Mouse (Mus musculus): ENCODE measurements around the gene Opn4. TPM values are rescaled to one million over a fixed set of nuclear protein-coding genes. Genes with fewer than 3 reads are reported as not detected.

Opn4 gene
- total RNA-seq (2021) = not detected
- long read RNA-seq, experiment 1 = 0 reads
- long read RNA-seq, experiment 2 = 0 reads

DNA sequence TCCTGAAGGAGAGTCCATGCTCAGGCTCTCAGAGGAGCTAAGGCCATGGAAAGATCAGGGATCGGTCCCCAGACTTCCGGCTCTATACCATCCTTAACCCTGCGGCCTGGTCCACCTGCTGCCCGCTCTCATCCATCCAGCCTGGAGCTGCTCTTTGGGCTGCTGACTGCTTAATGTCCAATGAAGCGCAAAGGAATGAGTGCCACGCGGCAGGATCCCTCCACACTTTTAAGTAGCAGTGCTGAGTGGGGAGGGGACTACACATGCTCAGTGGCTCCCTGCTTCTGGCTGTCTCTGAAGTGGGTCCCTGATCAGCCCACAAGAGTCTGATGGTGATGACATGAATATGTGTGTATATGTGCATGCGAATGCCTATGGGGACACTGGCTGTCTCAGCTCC is at the start of gene Opn4:
Gene Opn4, minus strand, starts transcription at position 202 of the 400 bp plus-strand sequence.
- DNase-seq (ENCODE audit: low spot score in 2 of 2) = no peak

GRCm38 (mm10) chr14:34647870-34648475 is 48.0 kb upstream of the Opn4 start:
- no peak for DNase-seq (ENCODE audit: low spot score in 2 of 2)

- no peak for DNase-seq (ENCODE audit: low spot score in 2 of 2)
These were observed 44.2 kb upstream of the Opn4 start for GRCm38 (mm10) chr14:34644140-34644539.

DNA sequence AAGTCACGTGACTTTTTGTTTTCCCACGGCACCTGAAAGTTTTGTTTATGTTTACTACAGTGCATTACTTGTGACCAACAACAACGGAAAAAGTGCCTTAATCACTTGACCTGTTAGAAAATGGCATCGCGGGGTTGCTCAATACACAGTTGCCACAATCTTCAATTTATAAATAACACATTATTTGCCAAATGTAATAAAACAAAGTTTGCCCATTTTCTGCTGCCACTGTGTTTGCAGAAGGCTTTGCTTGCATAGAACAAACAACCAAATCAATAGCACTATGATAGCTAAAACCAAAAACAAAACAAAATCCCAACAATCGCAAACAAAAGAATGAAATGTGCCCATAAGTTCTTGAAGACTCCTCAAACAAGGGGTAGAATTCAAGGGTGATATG is 35.8 kb upstream of the Opn4 start:
- DNase-seq (ENCODE audit: low spot score in 2 of 2) = no peak

DNA sequence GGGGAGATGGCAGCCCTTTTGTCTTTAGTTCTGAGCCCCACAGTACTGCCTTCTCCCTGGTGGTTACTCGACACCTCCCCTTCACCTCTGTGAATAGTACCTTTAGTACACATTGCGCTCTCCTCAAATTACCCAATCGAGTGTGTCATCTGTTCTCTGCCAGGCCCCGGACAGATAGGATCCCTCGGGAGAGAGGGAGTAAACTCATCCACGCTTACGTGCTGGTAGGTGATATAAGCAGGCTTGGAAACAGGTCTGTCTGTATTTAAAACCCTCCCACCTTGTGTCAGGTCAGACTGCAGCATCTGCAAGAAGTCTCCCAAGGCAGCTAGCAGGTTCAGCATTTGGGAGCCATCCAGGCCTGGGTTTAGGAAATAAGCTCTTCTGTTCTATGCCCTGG is 35.2 kb upstream of the Opn4 start:
- no peak for DNase-seq (ENCODE audit: low spot score in 2 of 2)

- DNase-seq (ENCODE audit: low spot score in 2 of 2) = no peak
These were observed 32.9 kb upstream of the Opn4 start for GRCm38 (mm10) chr14:34632722-34633448.

DNA sequence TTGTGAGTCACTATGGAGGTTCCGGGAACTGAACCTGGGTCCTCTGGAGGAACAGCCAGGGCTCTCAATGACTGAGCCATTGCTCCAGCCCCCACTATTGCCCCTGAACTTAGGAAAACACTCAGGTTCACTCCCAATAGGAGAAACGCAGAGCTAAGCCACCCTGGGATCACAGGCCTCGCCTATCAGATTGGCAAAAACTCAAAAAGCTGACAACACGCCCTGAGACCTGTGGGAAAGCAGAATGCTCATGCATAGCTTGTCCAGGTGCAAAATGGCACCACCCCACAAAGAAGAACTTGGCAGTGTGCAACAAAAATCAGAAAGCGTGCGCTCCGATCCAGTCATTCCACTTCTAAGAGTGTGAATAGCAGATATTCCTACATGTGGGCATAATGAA is 26.9 kb upstream of the Opn4 start:
- no peak for DNase-seq (ENCODE audit: low spot score in 2 of 2)

DNA sequence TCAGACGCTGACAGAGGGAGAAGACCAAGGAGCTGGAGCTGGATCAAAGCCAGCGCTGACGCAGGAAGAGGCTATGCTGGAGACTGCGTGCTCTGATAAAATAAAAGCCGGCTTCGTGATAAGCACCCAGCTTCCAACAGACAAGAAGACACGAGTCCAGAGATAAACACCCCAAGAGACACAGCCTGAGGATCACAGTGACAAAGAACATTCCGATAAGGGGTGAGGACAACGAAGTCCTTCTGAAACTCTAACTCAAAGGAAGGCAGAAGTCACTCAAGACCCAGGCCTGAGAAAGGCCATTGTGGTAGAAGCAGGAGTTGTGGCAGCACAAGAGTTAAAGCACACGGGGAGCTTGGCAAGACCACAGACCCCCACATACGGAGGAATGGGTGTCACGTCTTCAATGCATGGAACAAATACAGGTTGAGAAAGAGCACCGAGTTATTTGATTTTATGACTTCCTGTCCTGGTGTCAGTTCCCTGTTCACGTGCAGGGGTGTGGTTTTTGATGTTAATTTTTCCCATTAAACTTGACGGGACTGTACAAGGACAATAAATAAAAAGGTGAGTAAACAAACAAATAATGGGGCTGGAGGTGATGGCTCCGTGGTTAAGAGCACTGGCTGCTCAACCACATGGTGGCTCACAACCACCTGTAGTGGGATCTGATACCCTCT is 23.7 kb upstream of the Opn4 start:
- DNase-seq (ENCODE audit: low spot score in 2 of 2) = no peak

- DNase-seq (ENCODE audit: low spot score in 2 of 2) = no peak
These were observed 23.1 kb upstream of the Opn4 start for GRCm38 (mm10) chr14:34623074-34623473.

DNA sequence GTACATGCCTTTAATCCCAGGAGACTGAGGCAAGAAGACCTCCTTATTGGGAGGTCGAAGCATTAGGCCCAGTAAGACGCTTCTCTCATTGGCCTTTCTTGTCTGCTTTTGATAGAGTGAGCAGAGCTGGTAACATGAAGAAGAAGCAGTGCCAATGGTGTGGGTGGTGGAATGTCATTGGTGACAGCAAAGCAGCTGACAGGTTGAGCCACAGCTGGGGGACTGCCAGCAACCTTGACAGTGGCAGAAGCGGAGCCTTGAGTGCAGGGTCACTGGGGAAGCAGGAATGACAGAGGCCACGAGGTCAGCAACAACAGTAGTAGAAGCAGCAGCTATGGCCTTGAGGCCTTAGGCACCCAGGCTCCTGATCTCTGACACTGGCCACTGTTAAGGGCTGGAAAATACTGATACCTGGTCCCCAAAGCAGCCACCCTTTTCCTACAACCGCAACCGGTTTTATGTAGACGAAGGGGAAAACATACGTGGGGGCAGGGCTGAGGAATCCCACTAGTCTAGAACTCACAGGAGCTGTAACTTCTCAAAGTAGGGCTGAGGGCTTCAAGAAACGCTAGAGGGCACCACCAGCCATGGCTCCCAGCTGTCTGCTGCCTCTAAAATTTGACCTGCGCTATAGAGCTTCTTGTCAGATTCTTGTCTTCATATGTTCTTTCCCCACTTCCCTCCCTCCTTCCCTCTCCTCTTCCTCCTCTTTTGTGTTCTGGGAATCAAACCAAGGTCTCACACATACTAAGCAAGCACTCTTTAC is 20.9 kb upstream of the Opn4 start:
- peak; percentile 21 to 34 for DNase-seq (ENCODE audit: low spot score in 2 of 2)

DNA sequence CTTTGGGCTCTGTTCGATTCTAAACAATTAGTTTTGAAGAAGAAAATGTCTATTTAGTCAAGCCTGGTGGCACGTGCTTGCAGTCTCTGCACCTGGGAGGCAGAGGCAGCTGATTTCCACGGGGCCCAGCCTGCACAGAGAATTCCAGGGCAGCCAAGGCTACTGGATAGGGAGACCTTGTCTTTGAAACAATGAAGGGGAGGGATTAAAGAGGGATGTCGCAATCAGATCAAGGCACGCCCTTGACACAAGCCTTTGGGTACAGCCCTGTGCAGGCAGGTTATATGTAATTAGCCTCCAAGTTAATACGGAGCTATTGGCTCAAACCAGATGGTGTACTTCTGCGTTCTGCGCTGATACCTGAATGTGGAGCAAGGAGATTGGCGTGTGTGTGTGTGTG is 18.9 kb upstream of the Opn4 start:
- DNase-seq (ENCODE audit: low spot score in 2 of 2) = no peak

- peak; percentile 88 for DNase-seq (ENCODE audit: low spot score in 2 of 2)
These were observed 16.9 kb upstream of the Opn4 start for GRCm38 (mm10) chr14:34616821-34617220.

GRCm38 (mm10) chr14:34615625-34616024 is 15.7 kb upstream of the Opn4 start:
- DNase-seq (ENCODE audit: low spot score in 2 of 2) = no peak

DNA sequence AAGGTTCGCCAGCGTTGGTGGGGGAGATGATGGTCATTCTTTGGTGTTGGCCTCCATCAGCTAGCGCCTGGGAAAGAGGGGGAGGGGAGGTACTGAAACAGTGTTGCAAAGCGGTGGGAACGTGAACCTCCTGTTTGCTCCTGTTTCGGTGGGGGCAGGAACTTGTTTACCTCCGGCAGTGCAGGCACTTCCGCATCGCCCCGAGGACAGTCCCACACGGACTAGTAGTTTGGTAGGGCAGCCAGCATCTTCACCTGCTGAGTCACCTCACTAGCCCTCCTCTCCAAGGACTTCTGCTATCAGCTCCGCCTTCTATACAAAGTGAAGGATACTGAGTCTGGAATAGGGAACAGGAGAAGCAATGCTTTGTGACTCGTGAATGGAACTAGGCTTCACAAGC is 15.1 kb upstream of the Opn4 start:
- DNase-seq (ENCODE audit: low spot score in 2 of 2) = no peak

DNA sequence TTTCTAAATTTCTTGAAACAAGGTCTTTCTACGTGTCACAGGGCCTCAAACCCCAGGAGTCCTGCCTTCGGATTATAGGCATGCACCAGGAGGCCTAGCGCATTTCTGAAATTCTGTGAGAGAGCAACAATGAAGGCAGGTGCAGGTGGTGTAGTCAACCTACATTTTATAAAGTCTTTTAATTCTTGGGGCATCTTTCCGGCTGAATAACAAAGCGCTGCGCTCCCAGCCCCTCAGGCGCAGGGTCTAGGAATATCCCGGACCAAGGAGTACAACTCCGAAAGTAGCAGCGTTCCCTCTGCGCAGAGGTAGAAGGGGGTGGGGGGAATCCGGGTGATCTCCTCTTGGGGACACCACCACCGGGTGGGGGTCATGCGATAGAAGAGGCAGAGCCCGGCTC is 14.6 kb upstream of the Opn4 start:
- no peak for DNase-seq (ENCODE audit: low spot score in 2 of 2)

GRCm38 (mm10) chr14:34613523-34613922 is 13.6 kb upstream of the Opn4 start:
- DNase-seq (ENCODE audit: low spot score in 2 of 2) = no peak

GRCm38 (mm10) chr14:34612222-34612621 is 12.3 kb upstream of the Opn4 start:
- no peak for DNase-seq (ENCODE audit: low spot score in 2 of 2)

DNA sequence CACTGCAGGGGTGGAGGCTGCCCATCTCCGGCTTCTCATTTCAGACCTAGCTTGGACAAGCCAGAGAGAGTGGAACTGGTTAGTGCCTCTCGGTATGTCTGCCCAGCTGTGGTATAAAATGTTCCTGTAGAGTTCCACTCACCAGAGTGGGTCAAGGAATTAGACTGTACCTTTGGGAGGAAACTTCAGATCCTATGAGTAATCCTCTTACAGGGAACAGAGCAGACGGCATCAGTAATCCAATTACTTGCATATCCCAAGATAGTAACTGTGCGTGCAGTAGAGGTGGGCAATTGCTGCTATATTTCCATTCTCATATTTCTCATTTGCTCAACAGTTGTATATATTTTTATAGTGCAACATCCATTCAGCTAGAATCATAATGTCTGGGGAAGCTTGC is 11.6 kb upstream of the Opn4 start:
- DNase-seq (ENCODE audit: low spot score in 2 of 2) = no peak

- no peak for DNase-seq (ENCODE audit: low spot score in 2 of 2)
These were observed 2.0 kb upstream of the Opn4 start for GRCm38 (mm10) chr14:34601910-34602309.

- DNase-seq (ENCODE audit: low spot score in 2 of 2) = no peak
These were observed 4.2 kb downstream of the Opn4 start for GRCm38 (mm10) chr14:34595596-34596255.
